Mouse (Mus musculus): Measurements from ENCODE around the gene Hs3st3a1.

Gene Hs3st3a1

GRCm38 (mm10) chr11:64448586-64449315 is 13.6 kb downstream of the Hs3st3a1 start:
- H3K4me1 ChIP-seq (replicated peaks; ENCODE audit: low read depth, low read length): no peaks in the 10 kb centered on the region
- no peaks in the 10 kb centered on the region for H3K9me3 ChIP-seq (ENCODE audit: low read length)
- no peak overlapping the region for H3K4me3 ChIP-seq (replicated peaks; ENCODE audit: low read length)
- 0 out of 2 replicates have a peak, but pooled peaks cover 2% of the 10 kb centered on the region for H3K27me3 ChIP-seq (ENCODE audit: insufficient read depth, low read length)
- TF ChIP-seq NANOG (IDR thresholded peaks at IDR 0.05; ENCODE audit: borderline replicate concordance, low read length) (no peak), POU5F1 (IDR thresholded peaks at IDR 0.05; ENCODE audit: borderline replicate concordance, low read length) (no peak), CTCF (conservative IDR thresholded peaks at IDR 0.05; ENCODE audit: low read length) (no peak)
- no peaks in the 10 kb centered on the region for H3K36me3 ChIP-seq (ENCODE audit: insufficient read depth, low read length)

DNA sequence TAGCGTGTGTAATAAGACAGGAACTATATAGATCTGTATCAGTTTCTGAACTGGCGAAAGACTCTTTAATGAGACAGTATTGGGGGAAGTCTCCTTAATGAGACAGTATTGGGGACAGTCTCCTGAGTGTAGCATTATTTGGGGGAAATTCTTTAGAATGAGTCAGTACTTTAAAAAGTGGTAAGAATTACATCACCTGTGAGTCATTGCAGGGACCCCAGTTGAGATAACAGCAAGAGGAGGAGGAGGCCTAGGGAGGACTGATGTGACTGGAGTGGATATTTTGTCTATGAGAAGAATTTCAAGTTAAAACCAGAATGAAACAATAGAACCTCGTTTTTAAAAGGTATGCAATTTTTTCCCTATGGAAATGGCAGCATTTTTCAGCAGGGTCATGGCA is 26.6 kb downstream of the Hs3st3a1 start:
- Histone ChIP-seq H3K4me1 (replicated peaks; ENCODE audit: low read depth, low read length) (no peaks in the 10 kb centered on the region), H3K9me3 (ENCODE audit: low read length) (no peaks in the 10 kb centered on the region), H3K27me3 (ENCODE audit: insufficient read depth, low read length) (no peaks in the 10 kb centered on the region), H3K4me3 (replicated peaks; ENCODE audit: low read length) (no peak overlapping the region), H3K36me3 (ENCODE audit: insufficient read depth, low read length) (no peaks in the 10 kb centered on the region)
- TF ChIP-seq NANOG (IDR thresholded peaks at IDR 0.05; ENCODE audit: borderline replicate concordance, low read length): no peak
- TF ChIP-seq CTCF (conservative IDR thresholded peaks at IDR 0.05; ENCODE audit: low read length): no peak
- no peak for TF ChIP-seq POU5F1 (IDR thresholded peaks at IDR 0.05; ENCODE audit: borderline replicate concordance, low read length)

DNA sequence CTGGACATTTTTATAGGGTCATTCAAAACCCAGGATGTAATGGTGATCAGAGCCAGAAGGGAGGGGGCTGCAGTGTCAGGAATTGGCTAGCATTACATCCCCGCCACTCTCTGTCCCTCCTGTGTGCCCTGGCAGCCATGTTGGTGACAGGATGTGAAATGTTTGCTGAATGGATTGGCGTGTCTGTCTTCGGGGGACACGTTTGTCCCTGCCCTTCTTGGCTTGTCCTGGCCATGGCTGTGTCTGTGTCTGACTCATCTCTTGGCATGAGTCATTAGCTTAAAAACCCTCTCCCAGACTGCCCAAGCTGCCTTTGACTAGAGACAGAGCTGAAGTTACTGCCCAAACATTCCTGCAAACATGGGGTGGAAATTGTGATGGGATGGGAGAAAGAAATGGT is 33.6 kb downstream of the Hs3st3a1 start:
- TF ChIP-seq CTCF (conservative IDR thresholded peaks at IDR 0.05; ENCODE audit: low read length) (no peak), POU5F1 (IDR thresholded peaks at IDR 0.05; ENCODE audit: borderline replicate concordance, low read length) (no peak), NANOG (IDR thresholded peaks at IDR 0.05; ENCODE audit: borderline replicate concordance, low read length) (no peak)
- H3K4me1 ChIP-seq (replicated peaks; ENCODE audit: low read depth, low read length): peaks cover 18% of the 10 kb centered on the region
- H3K9me3 ChIP-seq (ENCODE audit: low read length): no peaks in the 10 kb centered on the region
- H3K27me3 ChIP-seq (ENCODE audit: insufficient read depth, low read length): 0 out of 2 replicates have a peak, but pooled peaks cover 4% of the 10 kb centered on the region
- no peaks in the 10 kb centered on the region for H3K36me3 ChIP-seq (ENCODE audit: insufficient read depth, low read length)
- no peak overlapping the region for H3K4me3 ChIP-seq (replicated peaks; ENCODE audit: low read length)

GRCm38 (mm10) chr11:64470689-64471088 is 35.6 kb downstream of the Hs3st3a1 start:
- H3K4me3 ChIP-seq (replicated peaks; ENCODE audit: low read length): no peak overlapping the region
- peaks cover 18% of the 10 kb centered on the region for H3K4me1 ChIP-seq (replicated peaks; ENCODE audit: low read depth, low read length)
- H3K36me3 ChIP-seq (ENCODE audit: insufficient read depth, low read length): no peaks in the 10 kb centered on the region
- H3K27me3 ChIP-seq (ENCODE audit: insufficient read depth, low read length): 0 out of 2 replicates have a peak, but pooled peaks cover 4% of the 10 kb centered on the region
- TF ChIP-seq NANOG (IDR thresholded peaks at IDR 0.05; ENCODE audit: borderline replicate concordance, low read length) (no peak), CTCF (conservative IDR thresholded peaks at IDR 0.05; ENCODE audit: low read length) (no peak), POU5F1 (IDR thresholded peaks at IDR 0.05; ENCODE audit: borderline replicate concordance, low read length) (no peak)
- H3K9me3 ChIP-seq (ENCODE audit: low read length): no peaks in the 10 kb centered on the region

DNA sequence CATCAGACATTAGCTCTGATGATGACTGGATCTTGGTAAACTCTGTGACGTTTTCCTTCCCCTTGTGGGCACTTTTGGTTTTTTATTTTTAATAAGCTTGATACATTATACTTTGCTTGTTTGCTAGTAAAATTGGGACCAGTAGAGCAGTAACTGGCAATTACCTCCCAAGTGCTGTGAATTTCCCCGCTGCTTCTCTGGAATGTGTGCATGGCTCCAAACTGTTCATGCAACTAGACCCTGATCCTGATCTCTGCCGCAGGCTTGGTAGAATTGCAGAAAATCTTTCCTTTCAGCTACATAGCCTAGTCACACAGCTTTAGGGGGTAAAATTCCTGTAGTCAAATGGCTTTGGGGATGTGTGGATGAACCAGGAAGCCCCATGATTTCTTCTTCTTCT is 38.5 kb downstream of the Hs3st3a1 start:
- Histone ChIP-seq H3K27me3 (ENCODE audit: insufficient read depth, low read length) (0 out of 2 replicates have a peak, but pooled peaks cover 4% of the 10 kb centered on the region), H3K4me3 (replicated peaks; ENCODE audit: low read length) (no peak overlapping the region), H3K9me3 (ENCODE audit: low read length) (no peaks in the 10 kb centered on the region), H3K36me3 (ENCODE audit: insufficient read depth, low read length) (no peaks in the 10 kb centered on the region), H3K4me1 (replicated peaks; ENCODE audit: low read depth, low read length) (peaks cover 18% of the 10 kb centered on the region)
- no peak for TF ChIP-seq NANOG (IDR thresholded peaks at IDR 0.05; ENCODE audit: borderline replicate concordance, low read length)
- TF ChIP-seq CTCF (conservative IDR thresholded peaks at IDR 0.05; ENCODE audit: low read length): no peak
- no peak for TF ChIP-seq POU5F1 (IDR thresholded peaks at IDR 0.05; ENCODE audit: borderline replicate concordance, low read length)

DNA sequence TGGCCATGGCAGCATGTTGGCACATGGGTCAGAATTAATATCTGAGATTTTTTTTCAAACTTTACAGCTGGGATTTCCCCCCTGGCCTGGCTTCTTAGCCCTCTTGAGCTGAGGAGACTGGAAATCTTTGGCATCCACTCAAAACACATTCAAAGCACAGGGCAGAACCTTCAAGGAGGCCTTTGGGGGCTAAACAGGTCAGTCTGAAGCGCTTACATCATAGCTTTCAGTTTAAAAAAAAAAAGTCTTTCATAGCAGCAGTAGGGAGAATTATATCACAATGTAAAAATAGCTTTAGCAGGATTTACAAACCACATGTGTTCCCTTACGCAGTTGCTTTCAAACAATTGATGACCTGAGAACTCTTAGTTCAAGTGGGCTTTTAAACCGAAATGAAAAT is 46.3 kb downstream of the Hs3st3a1 start:
- no peaks in the 10 kb centered on the region for H3K4me1 ChIP-seq (replicated peaks; ENCODE audit: low read depth, low read length)
- TF ChIP-seq POU5F1 (IDR thresholded peaks at IDR 0.05; ENCODE audit: borderline replicate concordance, low read length) (no peak), CTCF (conservative IDR thresholded peaks at IDR 0.05; ENCODE audit: low read length) (no peak), NANOG (IDR thresholded peaks at IDR 0.05; ENCODE audit: borderline replicate concordance, low read length) (no peak)
- H3K36me3 ChIP-seq (ENCODE audit: insufficient read depth, low read length): no peaks in the 10 kb centered on the region
- no peaks in the 10 kb centered on the region for H3K9me3 ChIP-seq (ENCODE audit: low read length)
- no peaks in the 10 kb centered on the region for H3K27me3 ChIP-seq (ENCODE audit: insufficient read depth, low read length)
- H3K4me3 ChIP-seq (replicated peaks; ENCODE audit: low read length): no peak overlapping the region

- H3K27me3 ChIP-seq (ENCODE audit: insufficient read depth, low read length): no peaks in the 10 kb centered on the region
- H3K36me3 ChIP-seq (ENCODE audit: insufficient read depth, low read length): no peaks in the 10 kb centered on the region
- no peaks in the 10 kb centered on the region for H3K9me3 ChIP-seq (ENCODE audit: low read length)
- TF ChIP-seq CTCF (conservative IDR thresholded peaks at IDR 0.05; ENCODE audit: low read length): no peak
- no peak for TF ChIP-seq POU5F1 (IDR thresholded peaks at IDR 0.05; ENCODE audit: borderline replicate concordance, low read length)
- TF ChIP-seq NANOG (IDR thresholded peaks at IDR 0.05; ENCODE audit: borderline replicate concordance, low read length): no peak
- H3K4me1 ChIP-seq (replicated peaks; ENCODE audit: low read depth, low read length): no peaks in the 10 kb centered on the region
- no peak overlapping the region for H3K4me3 ChIP-seq (replicated peaks; ENCODE audit: low read length)
These were observed 54.7 kb downstream of the Hs3st3a1 start for GRCm38 (mm10) chr11:64489587-64490433.

GRCm38 (mm10) chr11:64494448-64494847 is 59.3 kb downstream of the Hs3st3a1 start:
- H3K36me3 ChIP-seq (ENCODE audit: insufficient read depth, low read length): no peaks in the 10 kb centered on the region
- H3K4me3 ChIP-seq (replicated peaks; ENCODE audit: low read length): no peak overlapping the region
- TF ChIP-seq NANOG (IDR thresholded peaks at IDR 0.05; ENCODE audit: borderline replicate concordance, low read length): no peak
- TF ChIP-seq CTCF (conservative IDR thresholded peaks at IDR 0.05; ENCODE audit: low read length): no peak
- TF ChIP-seq POU5F1 (IDR thresholded peaks at IDR 0.05; ENCODE audit: borderline replicate concordance, low read length): no peak
- H3K9me3 ChIP-seq (ENCODE audit: low read length): no peaks in the 10 kb centered on the region
- H3K4me1 ChIP-seq (replicated peaks; ENCODE audit: low read depth, low read length): no peaks in the 10 kb centered on the region
- no peaks in the 10 kb centered on the region for H3K27me3 ChIP-seq (ENCODE audit: insufficient read depth, low read length)
